Mouse (Mus musculus): ENCODE measurements around the gene Gpr1. TPM values are rescaled to one million over a fixed set of nuclear protein-coding genes. Genes with fewer than 3 reads are reported as not detected.

The Gpr1 gene
- 0.03 and 0.10 TPM in 2 replicates for polyA plus RNA-seq (2012; rRNA removed)

GRCm38 (mm10) chr1:63214271-63214558 lies at the start of gene Gpr1:
Gene Gpr1, minus strand, starts transcription at chr1:63214543.

GRCm38 (mm10) chr1:63176604-63177421 lies 37.5 kb downstream of the Gpr1 start, which contains the start of the genes Eef1b2 and Ndufs1:
Gene Eef1b2, plus strand, starts transcription at chr1:63176825.
Gene Ndufs1, minus strand, starts transcription at chr1:63176833.

Other genes with a start within 250 kb of the Gpr1 start
- gene Ino80d, start 99.9 kb downstream of the Gpr1 start, polyA plus RNA-seq (2012; rRNA removed): 2.5 and 3.1 TPM in 2 replicates
- 517 and 669 TPM in 2 replicates for gene Eef1b2, start 37.7 kb downstream of the Gpr1 start, polyA plus RNA-seq (2012; rRNA removed)
- gene Ndufs1, start 37.7 kb downstream of the Gpr1 start, polyA plus RNA-seq (2012; rRNA removed): 62.8 and 66.3 TPM in 2 replicates
- 0.10 and 0.13 TPM in 2 replicates for gene Zdbf2, start 58.7 kb upstream of the Gpr1 start, polyA plus RNA-seq (2012; rRNA removed)
- 3.1 and 4.0 TPM in 2 replicates for gene Adam23, start 231.3 kb upstream of the Gpr1 start, polyA plus RNA-seq (2012; rRNA removed)

Data from liver, embryonic 18 days (tissue).